Mouse (Mus musculus): ENCODE results near the gene Procr.

The Procr gene

GRCm38 (mm10) chr2:155755746-155756145 lies 4.8 kb downstream of the Procr start:
- no peak for DNase-seq (ENCODE audit: low read depth, low spot score)

DNA sequence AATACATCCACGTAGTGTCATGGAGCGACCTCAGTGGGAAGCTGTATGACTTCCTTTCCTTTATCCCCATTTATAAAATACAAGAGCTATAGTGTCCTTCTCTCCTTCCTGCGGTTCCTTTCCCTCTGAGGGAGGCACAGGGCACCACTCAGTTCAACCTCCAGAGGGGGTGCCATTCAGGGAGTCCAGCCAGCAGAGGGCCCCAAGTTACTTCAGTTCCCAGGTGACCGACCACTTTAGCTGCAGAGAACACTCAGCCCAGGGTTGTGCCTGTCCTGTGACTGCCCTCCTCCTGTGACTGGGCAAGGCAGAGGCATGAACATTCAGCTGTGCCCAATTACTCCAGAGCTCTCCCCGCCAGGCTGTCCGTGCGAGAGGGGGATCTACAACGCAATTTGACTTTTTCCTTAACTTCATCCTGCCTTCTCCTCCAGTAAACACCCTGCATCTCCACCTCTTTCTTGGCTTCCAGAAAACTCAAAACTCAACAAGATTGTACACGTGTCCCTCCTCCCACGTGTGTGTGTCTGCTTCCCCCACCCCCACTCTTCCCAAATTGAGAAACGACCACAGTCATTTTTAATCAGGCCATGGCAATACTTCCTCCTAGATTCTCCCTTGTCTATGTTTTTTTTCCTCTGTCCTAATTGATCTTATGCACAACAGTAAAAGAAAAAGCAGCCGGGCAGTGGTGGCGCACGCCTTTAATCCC lies 6.1 kb downstream of the Procr start:
- DNase-seq (ENCODE audit: low read depth, low spot score) = no peak

DNA sequence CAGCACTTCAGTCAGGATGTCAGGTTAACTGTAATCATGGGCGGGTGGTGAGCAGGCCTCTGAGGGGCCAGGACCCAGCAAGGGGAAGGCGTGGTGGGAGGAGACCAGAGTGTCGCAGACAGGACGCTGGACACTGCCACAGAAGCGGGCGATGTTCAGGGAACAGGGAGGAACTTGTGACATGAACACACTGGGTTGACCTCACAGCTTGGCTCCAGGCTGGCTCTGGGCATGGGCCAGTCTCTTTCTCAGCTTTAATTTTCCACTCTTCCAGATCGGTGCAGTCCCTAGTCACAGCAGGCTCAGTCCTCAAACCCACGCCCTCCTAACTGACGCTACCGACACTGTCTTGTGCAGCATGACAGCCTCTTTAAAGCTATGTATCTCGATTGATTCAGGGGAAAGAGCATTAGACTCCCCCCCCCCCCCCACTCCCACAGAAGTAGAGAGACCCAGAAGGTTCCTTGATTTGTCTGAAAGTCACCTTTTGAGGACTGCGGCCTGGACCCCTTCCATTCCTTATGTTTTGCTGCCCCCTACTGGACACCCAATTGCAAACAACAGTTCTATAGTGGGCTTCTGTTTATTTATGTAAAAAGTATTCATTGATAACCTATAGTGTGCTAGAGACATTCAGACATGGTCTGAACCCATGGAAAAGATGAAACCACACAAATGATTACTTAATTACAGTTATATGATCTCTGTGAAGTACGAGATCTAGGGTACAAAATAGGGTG lies 13.9 kb downstream of the Procr start:
- DNase-seq (ENCODE audit: low read depth, low spot score) = peak; percentile 57

DNA sequence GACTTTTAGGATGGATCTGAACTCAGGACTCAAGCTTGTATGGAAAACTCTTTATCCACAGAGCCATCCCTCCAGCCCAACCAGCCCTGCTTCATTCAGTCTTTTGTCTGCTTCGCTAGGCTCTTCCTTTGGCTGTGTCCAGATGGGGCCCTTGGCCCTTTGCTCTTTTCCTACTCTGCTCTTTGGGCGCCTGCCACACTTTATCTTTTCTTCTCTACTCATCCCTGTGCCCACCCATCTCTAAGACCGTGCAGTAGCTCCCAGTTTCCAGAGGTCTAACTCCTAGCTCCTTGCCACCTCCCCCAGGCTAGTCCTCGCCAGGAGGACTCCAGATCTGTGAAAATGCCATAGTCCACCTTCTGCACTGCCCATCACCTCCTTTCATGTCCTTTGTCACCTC lies 22.7 kb downstream of the Procr start:
- DNase-seq (ENCODE audit: low read depth, low spot score) = no peak

GRCm38 (mm10) chr2:155774261-155774926 lies 23.5 kb downstream of the Procr start:
- DNase-seq (ENCODE audit: low read depth, low spot score) = no peak

DNA sequence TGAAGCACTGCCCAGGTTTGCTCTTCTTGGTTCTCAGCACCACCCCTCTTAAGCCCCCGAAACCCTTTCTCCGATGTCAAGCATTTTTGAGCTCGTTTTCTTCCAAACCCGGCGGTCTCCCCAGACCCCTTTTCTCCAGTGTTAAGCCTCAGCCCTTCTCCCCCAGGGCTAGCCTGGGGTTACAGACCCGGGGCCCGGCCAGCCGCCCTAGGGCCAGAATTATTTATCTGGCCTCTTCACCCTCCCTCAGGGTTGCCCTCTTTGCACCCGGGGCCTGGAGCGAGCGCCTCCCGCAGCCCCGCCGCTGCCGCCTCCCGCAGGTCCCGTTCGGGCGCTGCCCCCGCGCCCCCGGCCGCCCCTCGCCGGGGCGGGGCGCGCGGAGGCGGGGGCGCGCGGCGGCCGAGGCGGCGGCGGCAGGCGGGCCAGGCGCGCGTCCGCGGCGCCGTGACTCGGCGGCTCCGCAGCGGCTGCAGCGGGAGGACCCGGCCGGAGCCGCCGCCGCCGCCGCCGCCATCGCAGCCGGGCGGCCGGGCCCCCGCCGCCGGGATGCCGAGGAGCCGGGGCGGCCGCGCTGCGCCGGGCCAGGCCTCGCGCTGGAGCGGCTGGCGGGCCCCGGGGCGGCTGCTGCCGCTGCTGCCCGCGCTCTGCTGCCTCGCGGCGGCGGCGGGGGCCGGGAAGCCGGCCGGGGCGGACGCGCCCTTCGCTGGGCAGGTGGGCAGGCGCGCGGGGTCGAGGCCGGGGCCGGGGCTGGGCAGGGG lies 24.2 kb downstream of the Procr start, which contains the start of gene Mmp24:
Gene Mmp24 (plus strand): TSS at position 416 of the 758 bp plus-strand sequence.
- no peak for DNase-seq (ENCODE audit: low read depth, low spot score)

GRCm38 (mm10) chr2:155775685-155776263 lies 24.9 kb downstream of the Procr start:
- no peak for DNase-seq (ENCODE audit: low read depth, low spot score)

GRCm38 (mm10) chr2:155776824-155777687 lies 26.1 kb downstream of the Procr start:
- no peak for DNase-seq (ENCODE audit: low read depth, low spot score)

- no peak for DNase-seq (ENCODE audit: low read depth, low spot score)
Observed at GRCm38 (mm10) chr2:155777688-155777985, 26.7 kb downstream of the Procr start.

DNA sequence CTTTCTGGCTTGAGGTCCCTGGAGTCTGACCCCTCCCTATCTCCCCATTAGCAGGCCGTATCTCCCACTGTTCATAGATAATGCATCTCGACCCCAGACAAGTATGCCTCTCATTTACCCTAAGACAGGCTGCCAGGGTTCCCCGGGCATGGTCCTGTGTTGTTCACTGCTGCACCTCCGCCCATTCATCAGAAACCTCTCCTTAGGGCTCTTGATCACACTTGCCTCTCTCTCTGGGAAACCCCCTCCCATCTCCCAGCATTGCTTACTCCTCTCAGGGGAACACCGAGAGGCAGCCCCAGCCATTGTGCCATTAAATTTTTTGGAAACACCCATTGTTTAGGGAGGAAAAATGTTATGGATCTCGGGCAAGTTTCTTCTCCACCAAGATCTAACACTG lies 27.1 kb downstream of the Procr start:
- DNase-seq (ENCODE audit: low read depth, low spot score) = no peak

DNA sequence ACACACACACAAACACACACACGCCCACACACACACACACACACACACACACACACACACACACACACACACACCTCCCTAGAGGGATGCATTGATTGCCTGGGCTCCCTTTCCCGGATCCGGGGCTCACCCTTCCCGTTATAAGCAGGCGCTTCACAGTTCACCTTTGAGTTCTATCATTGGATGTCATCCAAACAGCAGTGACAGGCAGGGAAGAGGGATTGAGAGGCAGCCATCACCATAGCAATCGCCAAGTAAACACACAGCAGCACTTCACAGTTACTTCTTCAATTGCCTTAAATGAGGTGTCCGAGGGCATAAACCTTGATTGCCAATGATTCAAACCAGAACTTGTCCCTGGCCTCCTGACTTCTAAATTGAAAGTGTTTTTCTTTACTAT lies 28.1 kb downstream of the Procr start:
- no peak for DNase-seq (ENCODE audit: low read depth, low spot score)

DNA sequence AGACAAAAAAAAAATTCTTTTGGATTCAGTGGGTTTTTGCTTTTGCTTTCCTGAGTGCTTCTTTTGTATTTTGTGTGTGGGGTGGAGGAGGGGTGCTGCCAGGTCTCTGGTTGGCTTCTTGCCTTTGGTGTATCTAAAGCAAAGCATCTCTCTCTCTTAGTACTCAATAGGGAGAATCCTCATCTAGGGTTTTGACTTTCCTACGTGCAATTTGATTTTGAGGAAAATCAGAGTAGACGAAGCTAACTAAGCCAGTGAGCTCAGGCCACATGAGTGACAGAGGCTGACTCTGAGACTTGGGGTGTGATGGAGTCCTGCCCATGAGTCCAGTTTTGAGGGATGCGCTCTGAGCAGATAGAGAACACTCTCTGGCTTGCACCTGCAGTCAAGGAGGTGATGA lies 28.6 kb downstream of the Procr start:
- no peak for DNase-seq (ENCODE audit: low read depth, low spot score)

GRCm38 (mm10) chr2:155784534-155784933 lies 33.6 kb downstream of the Procr start:
- no peak for DNase-seq (ENCODE audit: low read depth, low spot score)

DNA sequence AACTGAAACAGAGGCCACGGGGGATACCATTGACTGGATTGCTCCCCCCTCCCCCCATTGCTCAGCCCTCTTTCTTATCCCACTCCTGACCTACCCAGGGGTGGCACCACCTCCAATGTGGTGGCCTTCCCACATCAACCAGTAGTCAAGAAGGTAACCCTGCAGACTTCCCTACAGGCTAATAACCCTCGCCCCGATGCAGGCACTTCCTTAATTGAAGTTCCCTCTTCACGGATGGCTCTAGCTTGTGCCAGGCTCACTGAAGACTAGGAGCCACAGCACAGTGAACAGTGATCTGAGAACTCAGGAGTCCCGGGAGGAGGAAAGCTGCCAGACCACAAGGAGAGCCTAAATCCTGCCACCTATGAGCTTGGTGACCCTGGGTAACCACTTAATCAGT lies 36.0 kb downstream of the Procr start:
- DNase-seq (ENCODE audit: low read depth, low spot score) = no peak

DNA sequence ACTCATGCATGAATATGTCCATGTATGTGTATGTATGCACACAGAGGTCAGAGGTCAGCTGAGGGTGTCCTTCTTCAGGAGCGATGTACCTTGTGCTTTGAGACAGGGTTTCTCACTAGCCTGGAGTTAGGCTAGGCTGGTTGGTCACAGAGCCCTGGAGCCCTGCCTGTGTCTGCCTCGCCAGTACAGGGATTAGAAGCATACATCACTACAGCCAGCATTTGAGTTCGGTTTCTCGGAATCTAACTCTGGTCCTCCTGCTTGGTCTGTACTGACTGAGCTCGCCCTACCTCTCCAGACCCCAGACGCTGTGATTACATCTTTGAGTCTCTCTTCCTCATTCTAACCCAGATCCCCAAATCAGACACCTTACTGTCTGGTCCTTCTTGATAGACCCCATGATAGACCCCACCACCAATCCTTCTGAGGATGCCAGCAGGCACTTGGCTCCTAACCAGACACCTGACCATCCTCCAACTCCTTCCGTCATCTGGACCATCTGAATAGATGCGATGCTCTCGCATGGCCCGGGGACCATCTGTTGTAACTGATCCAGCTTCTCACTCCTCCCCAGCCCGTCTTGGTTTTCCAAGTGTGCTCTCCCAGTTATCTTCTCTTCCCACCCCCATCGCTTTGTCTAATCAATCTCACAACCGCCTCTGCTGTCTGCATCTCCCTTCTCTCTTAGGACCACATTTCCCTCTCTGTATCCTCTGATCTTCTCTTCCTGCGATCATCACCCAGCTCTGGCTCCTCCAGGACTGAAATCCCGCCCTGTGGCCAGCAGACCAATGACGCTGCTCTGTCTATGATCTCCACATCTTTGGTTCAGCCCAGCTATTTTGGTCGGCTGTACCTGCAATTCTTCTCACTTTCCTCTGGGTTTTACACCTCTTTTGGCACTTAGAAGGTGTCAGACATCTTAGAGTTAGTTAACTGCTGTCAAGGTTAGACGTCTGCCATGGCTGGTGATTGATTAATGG lies 37.3 kb downstream of the Procr start:
- DNase-seq (ENCODE audit: low read depth, low spot score) = no peak

- no peak for DNase-seq (ENCODE audit: low read depth, low spot score)
Observed at GRCm38 (mm10) chr2:155792899-155793298, 42.0 kb downstream of the Procr start.

DNA sequence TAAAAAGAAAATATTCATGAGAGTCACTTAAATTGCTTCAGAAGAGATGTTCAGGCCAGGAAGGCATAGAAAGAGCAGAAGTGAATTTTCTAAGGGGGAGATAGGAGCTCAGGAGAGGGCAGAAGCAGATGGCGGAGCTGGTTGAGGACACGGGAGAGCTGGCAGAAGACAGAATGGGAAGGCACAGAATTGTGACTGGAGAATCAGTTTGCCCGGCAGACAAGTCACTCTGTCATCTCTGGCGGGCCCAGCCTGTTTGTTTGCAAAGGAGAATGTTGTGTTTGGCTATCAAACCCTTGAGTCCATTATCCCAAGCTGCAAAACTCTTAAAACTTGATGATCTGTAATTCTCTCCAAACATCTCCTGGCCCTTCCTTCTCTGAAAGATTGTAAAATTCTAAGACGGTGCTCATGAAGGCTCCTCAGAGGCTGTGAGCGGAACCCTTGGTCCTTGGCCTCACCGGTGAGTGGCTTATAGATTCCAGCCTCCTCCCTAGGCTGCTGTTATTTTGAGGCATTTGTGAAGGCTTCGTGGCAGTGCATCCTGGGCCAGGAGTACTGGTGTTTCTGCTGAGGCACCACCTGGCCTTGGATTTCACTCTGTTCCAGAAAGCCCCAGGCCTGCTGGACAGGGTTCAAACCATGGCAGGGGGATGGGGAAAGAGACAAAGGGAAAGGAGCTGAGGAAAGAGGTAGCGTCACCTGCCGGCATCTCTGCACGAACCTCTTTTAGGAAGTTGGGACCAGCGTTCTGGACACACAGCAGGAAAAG lies 43.9 kb downstream of the Procr start:
- no peak for DNase-seq (ENCODE audit: low read depth, low spot score)

GRCm38 (mm10) chr2:155798613-155799012 lies 47.7 kb downstream of the Procr start:
- DNase-seq (ENCODE audit: low read depth, low spot score) = no peak

- DNase-seq (ENCODE audit: low read depth, low spot score) = no peak
Observed at GRCm38 (mm10) chr2:155802761-155803160, 51.8 kb downstream of the Procr start.
